Mouse (Mus musculus) neural tube, embryonic 11.5 days (tissue): Measurements from ENCODE around the gene Qsox1. TPM values are rescaled to one million over a fixed set of nuclear protein-coding genes. Genes with fewer than 3 reads are reported as not detected.

Experiments
- ATAC-seq: fragments of 200-750 bp; cut with Nextera tagmentation; 2 replicates; pipeline ENCODE4 v1.8.0; 2017; ENCODE audit warnings: moderate number of reproducible peaks, mild to moderate bottlenecking, moderate TSS enrichment, moderate library complexity; ENCODE audit not compliant: insufficient read depth, low FRiP score, low TSS enrichment
- DNase-seq: peaks from one replicate; pipeline ENCODE4 v3.0.0-alpha.2; 2015; ENCODE audit warnings: low spot score
- H3K27ac ChIP-seq: fragments of 300-500 bp; sonication (generic); 2 replicates; pipeline ENCODE4 v1.5.1; 2014; ENCODE audit warnings: low read depth, mild to moderate bottlenecking, low read length
- H3K27me3 ChIP-seq: fragments of 300-500 bp; sonication (generic); 2 replicates; pipeline ENCODE4 v1.6.1; 2014; ENCODE audit warnings: mild to moderate bottlenecking, low read length, mixed read lengths; ENCODE audit not compliant: control insufficient read depth, insufficient read depth
- H3K36me3 ChIP-seq: fragments of 300-500 bp; sonication (generic); 2 replicates; pipeline ENCODE4 v1.6.1; 2014; ENCODE audit warnings: mild to moderate bottlenecking, low read length, moderate library complexity, mixed read lengths; ENCODE audit not compliant: control insufficient read depth, insufficient read depth
- H3K4me1 ChIP-seq: fragments of 300-500 bp; sonication (generic); 2 replicates; pipeline ENCODE4 v1.6.1; 2014; ENCODE audit warnings: low read length, mixed read lengths; ENCODE audit not compliant: control insufficient read depth, insufficient read depth
- H3K4me2 ChIP-seq: fragments of 300-500 bp; sonication (generic); 2 replicates; pipeline ENCODE4 v1.6.1; 2014; ENCODE audit warnings: low read depth, mild to moderate bottlenecking, moderate library complexity
- H3K4me3 ChIP-seq: fragments of 300-500 bp; sonication (generic); 2 replicates; pipeline ENCODE4 v1.5.1; 2014; ENCODE audit warnings: low read depth, low read length
- H3K9ac ChIP-seq: fragments of 300-500 bp; sonication (generic); 2 replicates; pipeline ENCODE4 v1.6.1; 2014; ENCODE audit warnings: mild to moderate bottlenecking, low read length
- H3K9me3 ChIP-seq: fragments of 300-500 bp; sonication (generic); 2 replicates; pipeline ENCODE4 v1.6.1; 2016; ENCODE audit warnings: low read length; ENCODE audit not compliant: control insufficient read depth
- WGBS: fragments of 180-500 bp; shearing (Covaris S2); extraction: QIAGEN DNeasy Blood & Tissue Kit; methylation state at CpG from one replicate; pipeline ENCODE4 v1.1.7; 2014; 5-methylcytosine and 5-hydroxymethylcytosine counted together
- polyA plus RNA-seq: library from polyadenylated mRNA; unstranded; fragments of >200 nt; fragmentation: Nextera tagmentation; extraction: Ambion mirVana; gene quantifications from 2 replicates; pipeline ENCODE4 v1.2.1, GENCODE M21; 2014

The Qsox1 gene
- polyA plus RNA-seq, 1 experiment from 2014 or later, result 10.3 TPM

DNA sequence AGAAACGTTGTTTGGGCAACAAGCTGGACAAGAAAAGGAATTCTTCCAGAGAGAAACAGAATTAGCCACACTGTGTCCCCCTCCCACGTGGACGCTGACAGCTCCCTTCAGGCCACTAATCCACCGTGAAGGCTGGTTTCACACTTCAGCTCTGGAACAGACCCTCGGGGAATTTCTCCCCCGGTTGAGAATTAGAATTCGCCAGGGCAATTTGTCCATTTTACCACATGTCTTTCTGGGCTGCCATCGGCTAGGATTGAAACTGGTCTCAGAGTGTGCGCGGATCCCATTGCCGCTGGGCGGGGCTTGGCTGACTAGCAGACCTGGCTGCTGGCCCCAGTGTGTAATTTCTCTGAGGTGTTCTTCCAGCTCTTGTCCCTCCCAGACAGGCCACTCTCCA is 53.5 kb downstream of the Qsox1 start:
- 24% methylated on average over 12 of the region's 12 CpGs for WGBS
- Histone ChIP-seq H3K4me1 (no peaks in the 10 kb centered on the region), H3K27ac (no peak overlapping the region), H3K9me3 (no peaks in the 10 kb centered on the region), H3K9ac (no peak overlapping the region), H3K4me2 (no peak overlapping the region), H3K36me3 (no peaks in the 10 kb centered on the region), H3K27me3 (peaks cover 56% of the 10 kb centered on the region), H3K4me3 (no peak overlapping the region)
- ATAC-seq (peak; percentile 94), DNase-seq (peak; percentile 78)

DNA sequence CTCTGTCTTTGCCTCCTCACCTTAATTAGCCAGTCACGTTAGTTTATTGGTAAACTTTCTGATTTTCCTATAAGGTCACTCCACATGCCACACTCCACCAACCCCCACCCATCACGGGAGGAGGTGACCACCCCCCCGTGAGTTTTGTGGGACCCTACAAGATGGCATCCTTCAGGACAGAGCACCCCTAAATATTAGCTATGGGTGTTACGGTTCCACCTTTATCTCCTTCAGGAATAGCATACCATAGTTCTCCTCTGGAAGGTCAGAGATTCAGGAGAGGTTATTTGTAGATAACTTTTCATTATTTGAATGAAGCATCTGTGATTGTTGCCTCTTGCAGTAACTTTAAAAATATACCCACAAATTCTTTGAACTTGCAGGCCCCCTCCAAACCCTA is 54.0 kb downstream of the Qsox1 start:
- H3K9me3 ChIP-seq, result no peaks in the 10 kb centered on the region
- H3K36me3 ChIP-seq, result no peaks in the 10 kb centered on the region
- no peak for DNase-seq
- no peaks in the 10 kb centered on the region for H3K4me1 ChIP-seq
- 81% methylated on average over 4 of the region's 4 CpGs for WGBS
- H3K4me2 ChIP-seq, result no peak overlapping the region
- H3K9ac ChIP-seq, result no peak overlapping the region
- no peak overlapping the region for H3K4me3 ChIP-seq
- peak; percentile 29 for ATAC-seq
- H3K27ac ChIP-seq, result no peak overlapping the region
- H3K27me3 ChIP-seq, result peaks cover 60% of the 10 kb centered on the region

DNA sequence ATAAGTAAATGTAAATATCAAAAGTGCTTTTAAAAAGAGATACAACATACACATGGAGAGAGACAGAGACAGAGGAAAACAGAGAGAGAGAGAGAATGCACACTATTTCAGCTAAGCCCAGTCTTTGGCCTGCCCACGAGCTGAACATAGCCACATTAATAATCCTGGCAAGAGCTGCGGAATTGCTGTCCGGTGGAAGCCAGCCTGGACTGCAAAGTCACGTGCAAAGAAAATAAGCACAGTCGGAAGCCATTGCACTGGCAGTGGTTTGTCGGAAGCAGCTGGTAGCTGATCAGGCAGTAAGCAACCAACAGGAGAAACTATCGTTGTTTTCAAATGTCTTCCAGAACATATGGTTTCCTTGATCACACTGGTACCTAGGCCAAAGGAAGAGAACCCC is 55.1 kb downstream of the Qsox1 start:
- Histone ChIP-seq H3K9me3 (no peaks in the 10 kb centered on the region), H3K4me2 (no peak overlapping the region), H3K4me3 (no peak overlapping the region), H3K4me1 (no peaks in the 10 kb centered on the region), H3K9ac (no peak overlapping the region), H3K27me3 (peaks cover 64% of the 10 kb centered on the region), H3K27ac (no peak overlapping the region), H3K36me3 (no peaks in the 10 kb centered on the region)
- 66% methylated on average over 7 of the region's 7 CpGs for WGBS
- ATAC-seq (no peak), DNase-seq (no peak)

DNA sequence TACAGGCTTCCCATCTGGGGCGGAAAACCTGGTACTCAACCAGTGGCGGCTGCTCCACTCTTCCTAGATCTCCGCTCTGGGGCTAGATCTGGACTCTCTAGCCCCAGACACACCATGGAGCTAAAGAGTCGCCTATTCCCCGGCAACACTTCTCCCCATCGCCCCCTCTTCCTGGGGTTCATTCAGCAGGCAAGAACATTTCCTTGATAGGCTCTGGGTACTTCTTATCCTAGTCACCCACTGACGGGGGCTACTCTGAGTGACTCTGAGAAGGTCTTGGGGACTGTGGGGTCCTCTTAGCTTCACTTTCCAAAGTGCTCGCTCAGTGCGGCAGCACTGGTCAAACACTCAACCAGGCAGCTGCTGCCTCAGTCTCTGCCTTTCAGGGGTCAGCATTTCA is 59.3 kb downstream of the Qsox1 start:
- no peak for DNase-seq
- Histone ChIP-seq H3K4me2 (no peak overlapping the region), H3K27ac (no peak overlapping the region), H3K4me1 (peaks cover 4% of the 10 kb centered on the region; the same call in 1 of the 2 replicates), H3K27me3 (peaks cover 74% of the 10 kb centered on the region), H3K9ac (no peak overlapping the region), H3K9me3 (no peaks in the 10 kb centered on the region), H3K4me3 (no peak overlapping the region), H3K36me3 (no peaks in the 10 kb centered on the region)
- 75% methylated on average over 9 of the region's 9 CpGs for WGBS
- no peak for ATAC-seq

DNA sequence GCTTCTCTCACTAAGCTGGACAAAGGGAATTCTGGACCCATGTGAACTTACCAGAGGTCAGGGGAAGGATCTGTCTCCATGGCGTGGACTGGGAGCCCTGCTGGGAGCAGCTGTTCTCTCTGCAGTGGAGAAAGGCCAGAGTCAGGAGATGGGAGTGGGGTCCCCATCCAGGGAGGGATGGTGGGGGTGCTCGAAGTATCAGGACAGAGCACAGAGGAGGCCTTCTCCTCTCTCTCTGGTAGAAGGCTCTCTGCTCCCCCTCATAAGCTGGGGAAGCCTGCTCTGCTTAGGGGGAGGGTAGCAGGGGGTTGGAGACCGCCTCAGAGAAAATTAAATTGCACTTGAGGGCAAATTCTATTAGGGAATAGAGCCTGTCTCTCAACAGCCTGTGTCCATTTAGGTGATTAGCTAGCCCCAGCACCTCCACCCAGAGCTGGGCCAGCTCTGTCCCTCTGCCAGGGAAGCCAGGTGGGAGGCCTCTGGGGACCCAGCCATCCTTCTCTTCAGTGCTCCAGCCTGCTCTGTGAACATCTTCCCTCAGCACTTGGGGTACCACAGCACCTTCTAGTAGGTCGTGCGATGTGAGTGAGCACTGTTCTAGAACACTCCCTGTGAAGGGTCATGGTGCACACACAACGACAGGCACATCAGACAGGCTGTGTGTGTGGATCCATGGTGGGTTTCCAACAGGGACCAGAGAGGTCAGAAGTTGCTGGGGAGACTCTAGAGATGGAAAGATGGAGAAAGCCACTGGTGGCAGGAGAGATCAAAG is 61.0 kb downstream of the Qsox1 start, which contains the start of gene Lhx4:
TSS of gene Lhx4 (minus strand) at position 201 of the 772 bp plus-strand sequence.
- no peak within 1 kb of the TSS for H3K9ac ChIP-seq
- no peak within 1 kb of the TSS for H3K27ac ChIP-seq
- peaks cover 78% of the 10 kb centered on the region for H3K27me3 ChIP-seq
- 61% methylated on average over 6 of the region's 6 CpGs for WGBS
- no peaks in the 10 kb centered on the region for H3K36me3 ChIP-seq
- H3K4me1 ChIP-seq, result peaks cover 4% of the 10 kb centered on the region; the same call in 1 of the 2 replicates
- no peaks in the 10 kb centered on the region for H3K9me3 ChIP-seq
- H3K4me2 ChIP-seq, result no peak within 1 kb of the TSS
- DNase-seq, result no peak
- H3K4me3 ChIP-seq, result no peak within 1 kb of the TSS
- no peak for ATAC-seq

DNA sequence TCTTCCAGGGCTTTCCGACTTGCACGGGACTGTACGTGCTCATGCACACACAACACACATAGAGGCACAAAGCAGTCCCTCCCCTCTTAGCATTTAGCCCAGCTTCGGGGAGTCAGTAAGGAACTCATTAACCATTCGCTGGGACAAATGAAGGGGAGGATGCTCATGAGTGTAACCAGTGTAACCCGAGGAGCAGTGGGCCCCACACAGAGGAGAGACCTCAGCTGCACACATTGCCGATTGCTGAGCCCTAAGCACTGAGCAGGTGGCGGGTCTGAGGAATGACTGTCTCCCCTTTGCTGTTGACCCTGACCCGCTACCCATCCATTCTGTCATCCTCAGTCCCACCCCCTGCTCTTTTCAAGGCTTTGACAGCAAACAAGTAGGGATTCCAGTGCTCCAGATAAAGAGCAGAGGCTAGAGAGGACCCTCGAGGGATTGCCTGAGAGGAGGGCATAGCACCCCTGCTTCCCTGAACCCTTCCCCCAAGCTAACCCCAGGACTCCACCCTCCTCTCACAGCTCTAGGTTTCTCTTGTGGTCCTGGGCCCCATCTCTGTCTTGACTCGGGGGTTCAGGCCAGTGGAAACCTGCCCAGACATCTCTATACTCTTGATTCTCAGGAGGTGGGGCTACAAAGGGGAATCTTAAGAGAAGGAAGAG is 62.0 kb downstream of the Qsox1 start:
- peaks cover 4% of the 10 kb centered on the region; the same call in 1 of the 2 replicates for H3K4me1 ChIP-seq
- ATAC-seq (peak; percentile 64; the same call in 1 of the 2 replicates), DNase-seq (peak; percentile 67)
- H3K27ac ChIP-seq, result no peak overlapping the region
- WGBS, result 8% methylated on average over 11 of the region's 11 CpGs
- H3K36me3 ChIP-seq, result no peaks in the 10 kb centered on the region
- no peaks in the 10 kb centered on the region for H3K9me3 ChIP-seq
- peaks cover 88% of the 10 kb centered on the region for H3K27me3 ChIP-seq
- no peak overlapping the region for H3K4me2 ChIP-seq
- no peak overlapping the region for H3K4me3 ChIP-seq
- H3K9ac ChIP-seq, result no peak overlapping the region

DNA sequence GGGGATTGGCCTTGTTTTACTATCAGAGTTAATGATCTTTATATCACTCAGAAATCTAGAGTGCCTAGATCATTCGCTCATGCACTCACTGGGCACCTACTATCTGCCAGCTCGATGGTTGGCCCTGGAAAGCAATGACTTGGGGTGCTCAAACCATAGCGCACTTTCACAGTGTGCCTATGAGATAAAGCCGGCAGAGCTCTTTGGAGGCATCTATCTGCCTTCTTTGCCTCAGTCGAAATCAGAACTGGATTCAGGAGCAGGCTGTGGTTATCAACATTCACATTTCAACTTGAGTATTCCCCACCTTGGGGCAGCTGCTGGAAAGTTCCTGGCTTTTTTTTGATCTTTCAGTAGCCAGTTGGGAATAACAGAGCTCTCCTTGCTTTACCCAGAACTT is 64.8 kb downstream of the Qsox1 start:
- H3K27me3 ChIP-seq, result peaks cover 91% of the 10 kb centered on the region
- no peaks in the 10 kb centered on the region for H3K36me3 ChIP-seq
- peaks cover 5% of the 10 kb centered on the region; the same call in 1 of the 2 replicates for H3K4me1 ChIP-seq
- no peak overlapping the region for H3K4me3 ChIP-seq
- DNase-seq (no peak), ATAC-seq (no peak)
- no peaks in the 10 kb centered on the region for H3K9me3 ChIP-seq
- no peak overlapping the region for H3K4me2 ChIP-seq
- H3K9ac ChIP-seq, result no peak overlapping the region
- WGBS, result 68% methylated on average over 5 of the region's 5 CpGs
- H3K27ac ChIP-seq, result no peak overlapping the region

DNA sequence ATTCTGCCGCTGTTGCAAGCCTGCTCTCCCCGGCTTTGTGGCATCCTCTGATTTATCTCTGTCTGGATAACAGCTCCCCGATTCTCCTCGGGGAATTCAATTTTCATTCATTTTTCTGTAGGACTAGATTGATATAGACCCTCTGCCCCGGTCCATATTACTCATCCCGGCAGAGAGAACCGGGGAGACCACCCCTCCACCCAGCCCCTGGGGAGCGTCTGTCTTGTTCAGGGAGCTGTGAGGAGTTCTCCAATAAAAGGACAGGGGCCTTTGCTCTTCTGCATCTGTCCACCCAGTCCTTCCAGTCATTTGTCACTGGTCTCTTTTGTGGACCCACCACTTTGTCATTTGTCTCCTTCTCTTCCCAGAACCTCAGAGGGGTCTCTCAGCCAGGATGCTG is 65.7 kb downstream of the Qsox1 start:
- Histone ChIP-seq H3K36me3 (no peaks in the 10 kb centered on the region), H3K27ac (no peak overlapping the region), H3K4me1 (peaks cover 14% of the 10 kb centered on the region), H3K4me2 (no peak overlapping the region), H3K9ac (no peak overlapping the region), H3K9me3 (no peaks in the 10 kb centered on the region), H3K4me3 (no peak overlapping the region), H3K27me3 (peaks cover 92% of the 10 kb centered on the region)
- DNase-seq (peak; percentile 60), ATAC-seq (no peak)
- WGBS, result 3% methylated on average over 8 of the region's 8 CpGs
